ENCODE assay signal across 8 mouse cellular contexts in genomic region chr10:75589651-75590050, GRCm38 (mm10). TPM values are rescaled to one million over a fixed set of nuclear protein-coding genes. Genes with fewer than 3 reads are reported as not detected.
DNase-seq lines count a peak whose midpoint lies in the region; ATAC-seq and TF ChIP-seq lines count a peak whose summit lies in the region.

No protein-coding gene starts in this region.

- no peak overlapping the region; the same call in 1 of the 2 replicates for H3K27ac ChIP-seq in left cerebral cortex, adult 2 months
- H3K27ac ChIP-seq in embryonic facial prominence, embryonic 15.5 days (replicated peaks), result no peak overlapping the region; the same call in 1 of the 2 replicates
- H3K27ac ChIP-seq in intestine, embryonic 16.5 days (ENCODE audit: low read length), result peak overlapping the region; percentile 64
- H3K27ac ChIP-seq in lung, embryonic 16.5 days (ENCODE audit: low read length), result 0 out of 2 replicates have a peak overlapping the region, but pooled peaks have one; percentile 42

- no peaks in the 10 kb centered on the region for H3K9me3 ChIP-seq in embryonic facial prominence, embryonic 15.5 days (replicated peaks)
- no peaks in the 10 kb centered on the region for H3K9me3 ChIP-seq in intestine, embryonic 16.5 days (ENCODE audit: control insufficient read depth, low read length)
- no peaks in the 10 kb centered on the region for H3K9me3 ChIP-seq in lung, embryonic 16.5 days (ENCODE audit: control insufficient read depth, low read length)

- H3K36me3 ChIP-seq in embryonic facial prominence, embryonic 15.5 days, result no peaks in the 10 kb centered on the region
- no peaks in the 10 kb centered on the region for H3K36me3 ChIP-seq in intestine, embryonic 16.5 days (ENCODE audit: control insufficient read depth, insufficient read depth, low read length)
- H3K36me3 ChIP-seq in lung, embryonic 16.5 days (ENCODE audit: control insufficient read depth, insufficient read depth, low read length), result no peaks in the 10 kb centered on the region

- DNase-seq in left cerebral cortex, adult 2 months (ENCODE audit: extremely low spot score in 1 of 2, low spot score in 2 of 2), result no peak
- DNase-seq in left cerebral cortex, postnatal 25 days (ENCODE audit: low spot score in 2 of 2), result no peak
- DNase-seq in Muller cell, postnatal 12 days (ENCODE audit: inconsistent ontology term), result no peak
- no peak for DNase-seq in cerebellum, adult 18-20 months
- no peak for DNase-seq in layer of hippocampus, postnatal 10 days (ENCODE audit: low spot score in 2 of 2)

- no peaks in the 10 kb centered on the region; the same call in 1 of the 2 replicates for H3K27me3 ChIP-seq in embryonic facial prominence, embryonic 15.5 days
- no peaks in the 10 kb centered on the region for H3K27me3 ChIP-seq in intestine, embryonic 16.5 days (replicated peaks; ENCODE audit: control insufficient read depth, insufficient read depth, low read length)
- peaks cover 6% of the 10 kb centered on the region; the same call in 1 of the 2 replicates for H3K27me3 ChIP-seq in lung, embryonic 16.5 days (ENCODE audit: control insufficient read depth, insufficient read depth, low read depth, low read length)

- H3K4me3 ChIP-seq in left cerebral cortex, adult 2 months, result peak overlapping the region; percentile 7; the same call in 1 of the 2 replicates
- no peak overlapping the region; the same call in 1 of the 2 replicates for H3K4me3 ChIP-seq in embryonic facial prominence, embryonic 15.5 days (replicated peaks)
- peak overlapping the region; percentile 39 for H3K4me3 ChIP-seq in intestine, embryonic 16.5 days (ENCODE audit: low read length)
- H3K4me3 ChIP-seq in lung, embryonic 16.5 days (ENCODE audit: low read length), result peak overlapping the region; percentile 3; the same call in 1 of the 2 replicates

- no peak overlapping the region for H3K9ac ChIP-seq in embryonic facial prominence, embryonic 15.5 days
- H3K9ac ChIP-seq in intestine, embryonic 16.5 days (ENCODE audit: low read depth, low read length), result peak overlapping the region; percentile 64
- peak overlapping the region; percentile 29 for H3K9ac ChIP-seq in lung, embryonic 16.5 days (ENCODE audit: low read length)

- ATAC-seq in embryonic facial prominence, embryonic 15.5 days (ENCODE audit: insufficient number of reproducible peaks, low FRiP score, low TSS enrichment, low read depth), result no peak
- ATAC-seq in intestine, embryonic 16.5 days, result 0 out of 2 replicates have a peak, but pooled peaks have one; percentile 17
- no peak for ATAC-seq in lung, embryonic 16.5 days (ENCODE audit: low read depth)

- no peak for TF ChIP-seq CTCF in left cerebral cortex, adult 2 months (IDR thresholded peaks at IDR 0.05)

- intact Hi-C loops in left cerebral cortex, adult 2 months (cut with DNase I), result loop anchor here (5.0 kb wide), 2 partner anchors 118 to 248 kb away; partner anchors contain the start of gene Gstt2
- intact Hi-C loops in left cerebral cortex, postnatal 25 days (cut with DNase I), result loop anchor here (5.0 kb wide), 3 partner anchors 113 to 263 kb away; no protein-coding TSS in a partner anchor

- WGBS in embryonic facial prominence, embryonic 15.5 days, result 53% methylated on average over 16 of the region's 16 CpGs
- WGBS in intestine, embryonic 16.5 days, result 54% methylated on average over 16 of the region's 16 CpGs
- 34% methylated on average over 16 of the region's 16 CpGs for WGBS in lung, embryonic 16.5 days

- H3K4me2 ChIP-seq in embryonic facial prominence, embryonic 15.5 days (replicated peaks), result peak overlapping the region; percentile 17; the same call in 1 of the 2 replicates
- H3K4me2 ChIP-seq in intestine, embryonic 16.5 days (ENCODE audit: low read depth, low read length), result peak overlapping the region; percentile 54
- peak overlapping the region; percentile 37 for H3K4me2 ChIP-seq in lung, embryonic 16.5 days (ENCODE audit: low read depth, low read length)

- H3K4me1 ChIP-seq in embryonic facial prominence, embryonic 15.5 days, result peaks cover 24% of the 10 kb centered on the region
- H3K4me1 ChIP-seq in intestine, embryonic 16.5 days (ENCODE audit: control insufficient read depth, insufficient read depth, low read length), result peaks cover 25% of the 10 kb centered on the region
- H3K4me1 ChIP-seq in lung, embryonic 16.5 days (replicated peaks; ENCODE audit: control insufficient read depth, insufficient read depth, low read length), result peaks cover 27% of the 10 kb centered on the region

RNA-seq across cellular contexts. Expression of gene Ggt5, which starts 0.5 kb away (rescaled TPM):
- 1 to 10 TPM; 2.7 to 3.8 TPM for total RNA-seq in left cerebral cortex, adult 2 months (2021)
- 1 to 10 TPM; 2.6 to 2.8 TPM for total RNA-seq in left cerebral cortex, postnatal 25 days (2021)
- polyA plus RNA-seq in embryonic facial prominence, embryonic 15.5 days (2015; fragmentation: Nextera tagmentation; extraction: Ambion mirVana), result 2.8 and 3.2 TPM in 2 replicates
- polyA plus RNA-seq in intestine, embryonic 16.5 days (2015; fragmentation: Nextera tagmentation; extraction: Ambion mirVana), result 8.6 and 8.8 TPM in 2 replicates
- polyA plus RNA-seq in lung, embryonic 16.5 days (2015; fragmentation: Nextera tagmentation; extraction: Ambion mirVana), result 2.5 and 5.2 TPM in 2 replicates
- 1 to 10 TPM; 2.6 to 2.9 TPM for total RNA-seq in layer of hippocampus, postnatal 10 days (2021)

RNA-seq across cellular contexts. Expression of gene Ggt1, which starts 28.2 kb away (rescaled TPM):
- total RNA-seq in left cerebral cortex, adult 2 months (2021), result 1 to 10 TPM; 3.2 to 4.1 TPM
- 1 to 10 TPM; 2.2 to 4.2 TPM for total RNA-seq in left cerebral cortex, postnatal 25 days (2021)
- 1.7 and 2.2 TPM in 2 replicates for polyA plus RNA-seq in embryonic facial prominence, embryonic 15.5 days (2015; fragmentation: Nextera tagmentation; extraction: Ambion mirVana)
- polyA plus RNA-seq in intestine, embryonic 16.5 days (2015; fragmentation: Nextera tagmentation; extraction: Ambion mirVana), result 115 and 144 TPM in 2 replicates
- 1.7 and 2.3 TPM in 2 replicates for polyA plus RNA-seq in lung, embryonic 16.5 days (2015; fragmentation: Nextera tagmentation; extraction: Ambion mirVana)
- total RNA-seq in layer of hippocampus, postnatal 10 days (2021), result 1 to 10 TPM; 2.7 to 3.7 TPM

RNA-seq across cellular contexts. Expression of gene Lrrc75b, which starts 29.5 kb away (rescaled TPM):
- 1 to 10 TPM; 9.4 to 9.9 TPM for total RNA-seq in left cerebral cortex, adult 2 months (2021)
- total RNA-seq in left cerebral cortex, postnatal 25 days (2021), result 1 to 10 TPM; 9.1 to 9.2 TPM
- 4.9 and 6.3 TPM in 2 replicates for polyA plus RNA-seq in embryonic facial prominence, embryonic 15.5 days (2015; fragmentation: Nextera tagmentation; extraction: Ambion mirVana)
- polyA plus RNA-seq in intestine, embryonic 16.5 days (2015; fragmentation: Nextera tagmentation; extraction: Ambion mirVana), result 1.9 and 2.7 TPM in 2 replicates
- 1.7 and 1.9 TPM in 2 replicates for polyA plus RNA-seq in lung, embryonic 16.5 days (2015; fragmentation: Nextera tagmentation; extraction: Ambion mirVana)
- total RNA-seq in layer of hippocampus, postnatal 10 days (2021), result 10 to 100 TPM; 24.0 to 24.7 TPM

RNA-seq across cellular contexts. Expression of gene Susd2, which starts 54.2 kb away (rescaled TPM):
- 1 to 10 TPM; 8.4 to 8.9 TPM for total RNA-seq in left cerebral cortex, adult 2 months (2021)
- 1 to 10 TPM; 5.8 to 8.4 TPM for total RNA-seq in left cerebral cortex, postnatal 25 days (2021)
- polyA plus RNA-seq in embryonic facial prominence, embryonic 15.5 days (2015; fragmentation: Nextera tagmentation; extraction: Ambion mirVana), result 9.0 and 10.1 TPM in 2 replicates
- polyA plus RNA-seq in intestine, embryonic 16.5 days (2015; fragmentation: Nextera tagmentation; extraction: Ambion mirVana), result 19.1 and 23.3 TPM in 2 replicates
- 11.0 and 13.0 TPM in 2 replicates for polyA plus RNA-seq in lung, embryonic 16.5 days (2015; fragmentation: Nextera tagmentation; extraction: Ambion mirVana)
- 1 to 10 TPM; 1.6 to 2.8 TPM for total RNA-seq in layer of hippocampus, postnatal 10 days (2021)

Comparison
In these comparisons a context has a peak if more than half of its experiments do, and no peak if none do; other contexts are left out.
1. H3K27ac ChIP-seq: peak in intestine, embryonic 16.5 days (single experiment) and lung, embryonic 16.5 days (single experiment); none in left cerebral cortex, adult 2 months (single experiment) and embryonic facial prominence, embryonic 15.5 days (single experiment).
2. Peak in every context shown above with its lines, with median percentiles within 50 percentile points of each other: H3K4me2 ChIP-seq.